Mouse (Mus musculus): ENCODE measurements at regions not wholly inside any gene's neighbourhood (a gene's known extent, or its start where the extent isn't known, plus 50 kb on each side); places are given as distances from the start of the nearest gene placed in this dataset.

DNA sequence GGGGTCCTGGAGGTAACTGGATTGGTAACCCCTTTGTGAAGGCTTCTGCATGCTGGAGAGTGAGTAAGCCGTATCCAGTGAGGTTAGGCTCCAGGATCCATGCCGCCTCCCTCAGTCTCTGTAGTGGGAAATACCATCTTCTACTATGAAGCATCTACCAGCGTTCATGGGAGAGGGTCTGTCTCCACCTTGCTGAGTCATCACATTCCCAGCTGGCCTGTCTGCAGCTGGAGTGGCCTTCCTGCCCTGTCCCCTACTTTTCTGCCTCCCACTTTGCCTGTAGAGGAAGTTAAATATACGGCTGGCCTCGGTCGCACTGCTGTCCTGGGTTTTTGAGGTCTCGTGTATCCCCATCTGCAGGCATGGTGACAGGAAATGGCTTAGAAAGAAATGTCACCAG is 78.0 kb upstream of the Sec14l1 start:
- WGBS = 49% methylated on average over 7 of the region's 7 CpGs
- H3K27ac ChIP-seq = no peak overlapping the region
- H3K36me3 ChIP-seq (ENCODE audit: insufficient read depth, low read length) = no peaks in the 10 kb centered on the region
- H3K9ac ChIP-seq (ENCODE audit: low read depth, low read length) = no peak overlapping the region
- H3K27me3 ChIP-seq (ENCODE audit: insufficient read depth, low read length) = no peaks in the 10 kb centered on the region
- DNase-seq (ENCODE audit: low spot score) (peak; percentile 24), ATAC-seq (replicated peaks; ENCODE audit: low FRiP score, low read depth) (no peak)
- no peak overlapping the region for H3K4me2 ChIP-seq (ENCODE audit: low read length)
- H3K4me1 ChIP-seq (replicated peaks; ENCODE audit: insufficient read depth, low read length) = peaks cover 9% of the 10 kb centered on the region; the same call in 1 of the 2 replicates
- no peaks in the 10 kb centered on the region for H3K9me3 ChIP-seq (replicated peaks; ENCODE audit: low read length)
- no peak for TF ChIP-seq CTCF (IDR thresholded peaks at IDR 0.05; ENCODE audit: low read depth)
- H3K4me3 ChIP-seq (replicated peaks; ENCODE audit: low read depth, low read length) = no peak overlapping the region

DNA sequence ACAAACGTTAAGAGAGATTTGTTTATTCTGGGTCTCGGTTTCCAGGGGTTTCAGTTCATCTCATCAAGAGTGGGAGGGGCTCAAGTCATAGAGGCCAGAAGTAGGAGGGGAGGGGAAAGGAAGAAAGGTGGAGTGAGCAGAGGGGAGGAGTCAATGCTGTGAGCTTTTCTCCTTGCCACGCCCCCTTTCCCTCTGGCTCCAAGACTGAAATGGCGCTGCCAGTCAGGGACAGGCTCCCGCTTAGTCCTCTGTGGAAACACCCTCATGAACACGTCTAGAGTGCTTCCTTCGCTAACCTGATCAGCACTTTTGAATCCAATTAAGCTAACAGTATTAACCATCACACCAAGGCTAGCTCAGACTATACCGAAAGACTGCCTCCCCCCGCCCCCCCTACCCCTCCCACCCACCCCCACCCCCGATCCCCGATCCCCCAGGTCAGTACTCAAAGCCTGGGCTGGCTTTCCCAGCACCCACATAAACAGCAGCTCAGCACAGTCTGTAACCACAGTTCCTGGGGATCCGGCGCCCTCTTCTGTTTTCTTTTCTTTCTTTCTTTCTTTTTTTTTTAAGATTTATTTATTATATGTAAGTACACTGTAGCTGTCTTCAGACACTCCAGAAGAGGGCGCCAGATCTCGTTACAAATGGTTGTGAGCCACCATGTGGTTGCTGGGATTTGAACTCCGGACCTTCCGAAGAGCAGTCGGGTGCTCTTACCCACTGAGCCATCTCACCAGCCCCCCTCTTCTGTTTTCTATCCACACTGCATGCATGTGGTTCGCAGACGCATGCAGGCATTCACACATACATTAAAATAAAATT is 76.5 kb upstream of the Sec14l1 start:
- H3K36me3 ChIP-seq (ENCODE audit: insufficient read depth, low read length) = no peaks in the 10 kb centered on the region
- H3K9ac ChIP-seq (ENCODE audit: low read depth, low read length) = no peak overlapping the region
- no peaks in the 10 kb centered on the region for H3K27me3 ChIP-seq (ENCODE audit: insufficient read depth, low read length)
- 0 out of 2 replicates have a peak overlapping the region, but pooled peaks have one; percentile 36 for H3K27ac ChIP-seq
- 45% methylated on average over 20 of the region's 20 CpGs for WGBS
- ATAC-seq (replicated peaks; ENCODE audit: low FRiP score, low read depth) (no peak), DNase-seq (ENCODE audit: low spot score) (peak; percentile 83)
- peak; percentile 52 for TF ChIP-seq CTCF (IDR thresholded peaks at IDR 0.05; ENCODE audit: low read depth)
- H3K4me2 ChIP-seq (ENCODE audit: low read length) = no peak overlapping the region
- no peak overlapping the region for H3K4me3 ChIP-seq (replicated peaks; ENCODE audit: low read depth, low read length)
- H3K9me3 ChIP-seq (replicated peaks; ENCODE audit: low read length) = no peaks in the 10 kb centered on the region
- peaks cover 15% of the 10 kb centered on the region; the same call in 1 of the 2 replicates for H3K4me1 ChIP-seq (replicated peaks; ENCODE audit: insufficient read depth, low read length)

DNA sequence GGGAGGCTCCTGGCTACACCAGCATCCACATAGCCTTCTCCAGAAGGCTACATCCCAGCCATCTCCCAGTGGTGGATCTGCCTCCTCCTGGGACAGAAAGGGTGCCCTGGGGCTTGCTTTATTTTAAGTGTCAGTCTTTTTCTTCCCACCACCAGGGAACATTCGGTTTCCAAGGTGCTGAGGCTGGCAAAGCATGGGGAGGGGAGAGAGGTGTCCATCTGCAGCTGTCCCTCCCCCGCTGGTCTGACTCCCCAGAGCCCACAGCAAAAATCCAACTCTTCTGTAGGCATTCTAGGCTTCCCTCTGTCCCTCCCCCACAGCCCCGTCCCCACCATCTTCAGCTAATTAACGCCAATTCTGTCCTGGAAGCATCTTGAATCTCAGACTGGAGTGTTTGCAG is 74.1 kb upstream of the Sec14l1 start:
- Histone ChIP-seq H3K4me3 (replicated peaks; ENCODE audit: low read depth, low read length) (no peak overlapping the region), H3K36me3 (ENCODE audit: insufficient read depth, low read length) (no peaks in the 10 kb centered on the region), H3K27me3 (ENCODE audit: insufficient read depth, low read length) (no peaks in the 10 kb centered on the region), H3K9ac (ENCODE audit: low read depth, low read length) (no peak overlapping the region), H3K9me3 (replicated peaks; ENCODE audit: low read length) (no peaks in the 10 kb centered on the region), H3K27ac (no peak overlapping the region), H3K4me1 (replicated peaks; ENCODE audit: insufficient read depth, low read length) (peaks cover 13% of the 10 kb centered on the region; the same call in 1 of the 2 replicates), H3K4me2 (ENCODE audit: low read length) (no peak overlapping the region)
- no peak for ATAC-seq (replicated peaks; ENCODE audit: low FRiP score, low read depth)
- 19% methylated on average over 4 of the region's 4 CpGs for WGBS
- DNase-seq (ENCODE audit: low spot score) = no peak
- TF ChIP-seq CTCF (IDR thresholded peaks at IDR 0.05; ENCODE audit: low read depth) = no peak

DNA sequence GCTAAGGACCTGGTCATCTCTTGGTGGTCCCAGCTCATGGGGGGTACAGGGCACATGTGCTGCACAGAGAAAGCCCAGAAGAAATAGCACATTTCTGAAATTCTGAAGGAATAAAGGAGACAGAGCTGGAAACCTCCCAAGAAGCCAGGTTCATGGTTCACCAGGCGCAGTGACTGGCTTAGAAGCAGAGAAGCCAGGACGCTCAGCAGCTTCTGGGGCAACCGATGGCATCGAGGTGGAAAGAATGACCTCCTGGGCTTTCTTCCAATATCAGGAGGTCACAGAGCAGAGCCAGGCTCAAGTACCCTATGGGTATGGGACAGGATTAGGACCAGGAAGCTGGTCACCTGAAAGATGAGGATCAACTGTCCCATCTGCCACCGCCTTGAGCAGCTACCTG is 72.6 kb upstream of the Sec14l1 start:
- TF ChIP-seq CTCF (IDR thresholded peaks at IDR 0.05; ENCODE audit: low read depth) = no peak
- Histone ChIP-seq H3K36me3 (ENCODE audit: insufficient read depth, low read length) (no peaks in the 10 kb centered on the region), H3K4me1 (replicated peaks; ENCODE audit: insufficient read depth, low read length) (0 out of 2 replicates have a peak, but pooled peaks cover 7% of the 10 kb centered on the region), H3K4me2 (ENCODE audit: low read length) (no peak overlapping the region), H3K27ac (no peak overlapping the region), H3K9ac (ENCODE audit: low read depth, low read length) (no peak overlapping the region), H3K9me3 (replicated peaks; ENCODE audit: low read length) (no peaks in the 10 kb centered on the region), H3K27me3 (ENCODE audit: insufficient read depth, low read length) (no peaks in the 10 kb centered on the region), H3K4me3 (replicated peaks; ENCODE audit: low read depth, low read length) (no peak overlapping the region)
- ATAC-seq (replicated peaks; ENCODE audit: low FRiP score, low read depth) (no peak), DNase-seq (ENCODE audit: low spot score) (no peak)
- 39% methylated on average over 5 of the region's 5 CpGs for WGBS

DNA sequence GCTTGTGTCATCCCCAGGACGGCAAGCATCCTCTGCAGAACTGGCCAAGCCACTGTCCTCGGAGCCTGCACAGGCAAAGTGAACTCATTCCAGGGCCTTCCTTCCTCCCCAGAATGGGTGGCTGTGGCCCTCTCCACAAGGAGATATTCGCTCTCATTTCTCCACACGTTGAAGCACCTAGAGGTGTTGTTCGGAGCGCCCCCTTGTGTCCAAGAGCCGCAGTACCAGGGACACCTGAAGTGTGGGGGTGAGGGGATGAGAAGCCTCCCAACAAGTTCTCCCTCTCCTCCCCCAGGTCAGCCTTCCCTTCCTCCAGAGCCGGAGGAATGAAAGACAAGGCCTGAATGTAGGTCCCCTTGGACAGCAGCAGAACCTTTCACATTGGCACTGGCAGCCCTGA is 71.4 kb upstream of the Sec14l1 start:
- H3K4me2 ChIP-seq (ENCODE audit: low read length) = no peak overlapping the region
- H3K4me1 ChIP-seq (replicated peaks; ENCODE audit: insufficient read depth, low read length) = 0 out of 2 replicates have a peak, but pooled peaks cover 7% of the 10 kb centered on the region
- no peak overlapping the region for H3K27ac ChIP-seq
- WGBS = 11% methylated on average over 8 of the region's 8 CpGs
- peak; percentile 82 for TF ChIP-seq CTCF (IDR thresholded peaks at IDR 0.05; ENCODE audit: low read depth)
- peak; percentile 75 for DNase-seq (ENCODE audit: low spot score)
- no peak overlapping the region for H3K9ac ChIP-seq (ENCODE audit: low read depth, low read length)
- H3K27me3 ChIP-seq (ENCODE audit: insufficient read depth, low read length) = no peaks in the 10 kb centered on the region
- H3K4me3 ChIP-seq (replicated peaks; ENCODE audit: low read depth, low read length) = no peak overlapping the region
- H3K36me3 ChIP-seq (ENCODE audit: insufficient read depth, low read length) = no peaks in the 10 kb centered on the region
- no peak for ATAC-seq (replicated peaks; ENCODE audit: low FRiP score, low read depth)
- no peaks in the 10 kb centered on the region for H3K9me3 ChIP-seq (replicated peaks; ENCODE audit: low read length)

DNA sequence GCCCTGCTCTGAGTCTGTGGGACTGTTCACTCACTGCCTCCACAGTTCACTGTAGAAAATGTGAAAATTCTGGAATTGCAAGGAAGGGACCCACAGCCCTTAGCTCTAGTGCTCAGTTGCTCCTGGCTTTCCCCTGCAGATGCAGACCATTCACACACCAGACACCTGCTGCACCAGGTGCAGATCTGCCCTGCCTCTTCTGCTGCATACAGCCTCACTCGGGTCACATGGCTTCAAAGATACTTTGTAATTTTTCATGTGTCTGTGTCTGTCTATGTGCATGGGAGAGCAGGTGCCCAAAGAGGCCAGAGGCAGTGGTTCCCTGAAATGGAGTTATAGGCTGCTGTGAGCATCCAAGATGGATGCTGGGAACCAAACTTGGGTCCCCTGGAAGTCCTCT is 70.2 kb upstream of the Sec14l1 start:
- H3K27me3 ChIP-seq (ENCODE audit: insufficient read depth, low read length) = no peaks in the 10 kb centered on the region
- H3K27ac ChIP-seq = no peak overlapping the region
- no peak for TF ChIP-seq CTCF (IDR thresholded peaks at IDR 0.05; ENCODE audit: low read depth)
- H3K4me3 ChIP-seq (replicated peaks; ENCODE audit: low read depth, low read length) = no peak overlapping the region
- DNase-seq (ENCODE audit: low spot score) (no peak), ATAC-seq (replicated peaks; ENCODE audit: low FRiP score, low read depth) (no peak)
- H3K36me3 ChIP-seq (ENCODE audit: insufficient read depth, low read length) = no peaks in the 10 kb centered on the region
- no peaks in the 10 kb centered on the region for H3K9me3 ChIP-seq (replicated peaks; ENCODE audit: low read length)
- H3K4me1 ChIP-seq (replicated peaks; ENCODE audit: insufficient read depth, low read length) = 0 out of 2 replicates have a peak, but pooled peaks cover 7% of the 10 kb centered on the region
- H3K4me2 ChIP-seq (ENCODE audit: low read length) = no peak overlapping the region
- H3K9ac ChIP-seq (ENCODE audit: low read depth, low read length) = no peak overlapping the region
- 86% methylated on average over 1 of the region's 1 CpGs for WGBS
